Mouse (Mus musculus): Measurements from ENCODE around the gene Gm5901. TPM values are rescaled to one million over a fixed set of nuclear protein-coding genes. Genes with fewer than 3 reads are reported as not detected.
"Not testable (repeated sequence)": the region's sequence is repeated elsewhere in the genome, so short reads cannot be mapped to it uniquely, and the experiment has no call there.

The Gm5901 gene
- polyA plus RNA-seq, 1 experiment from 2014 or later, result not detected

DNA sequence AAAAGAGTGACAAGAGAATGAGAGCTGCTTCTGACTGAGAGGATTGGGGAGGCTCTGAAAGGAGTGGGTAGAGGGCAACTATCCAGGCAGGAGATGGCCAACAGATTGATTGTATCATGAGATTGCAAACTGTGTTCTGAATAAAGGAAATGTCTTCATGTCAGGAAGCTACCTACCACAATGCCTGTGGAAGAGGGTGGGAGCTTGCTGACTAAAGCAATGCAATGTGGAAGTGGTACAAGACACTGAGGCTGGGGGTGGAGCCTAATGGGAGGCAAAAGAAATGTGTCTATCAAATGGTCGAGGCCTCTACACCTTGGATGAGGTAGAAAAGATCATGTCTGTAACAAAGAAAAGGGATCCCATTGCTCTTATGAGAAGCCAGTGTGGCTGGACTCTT is 31.5 kb downstream of the Gm5901 start:
- WGBS, result 73% methylated on average over 1 of the region's 1 CpGs
- H3K9me3 ChIP-seq (replicated peaks), result no peaks in the 10 kb centered on the region
- no peaks in the 10 kb centered on the region for H3K4me1 ChIP-seq (replicated peaks)
- H3K36me3 ChIP-seq, result no peaks in the 10 kb centered on the region
- H3K4me3 ChIP-seq, result no peak overlapping the region
- H3K27me3 ChIP-seq, result no peaks in the 10 kb centered on the region
- no peak overlapping the region for H3K9ac ChIP-seq
- ATAC-seq (replicated peaks; ENCODE audit: insufficient number of reproducible peaks, insufficient read depth, low FRiP score, low read depth), result no peak
- H3K4me2 ChIP-seq, result no peak overlapping the region
- H3K27ac ChIP-seq, result no peak overlapping the region

DNA sequence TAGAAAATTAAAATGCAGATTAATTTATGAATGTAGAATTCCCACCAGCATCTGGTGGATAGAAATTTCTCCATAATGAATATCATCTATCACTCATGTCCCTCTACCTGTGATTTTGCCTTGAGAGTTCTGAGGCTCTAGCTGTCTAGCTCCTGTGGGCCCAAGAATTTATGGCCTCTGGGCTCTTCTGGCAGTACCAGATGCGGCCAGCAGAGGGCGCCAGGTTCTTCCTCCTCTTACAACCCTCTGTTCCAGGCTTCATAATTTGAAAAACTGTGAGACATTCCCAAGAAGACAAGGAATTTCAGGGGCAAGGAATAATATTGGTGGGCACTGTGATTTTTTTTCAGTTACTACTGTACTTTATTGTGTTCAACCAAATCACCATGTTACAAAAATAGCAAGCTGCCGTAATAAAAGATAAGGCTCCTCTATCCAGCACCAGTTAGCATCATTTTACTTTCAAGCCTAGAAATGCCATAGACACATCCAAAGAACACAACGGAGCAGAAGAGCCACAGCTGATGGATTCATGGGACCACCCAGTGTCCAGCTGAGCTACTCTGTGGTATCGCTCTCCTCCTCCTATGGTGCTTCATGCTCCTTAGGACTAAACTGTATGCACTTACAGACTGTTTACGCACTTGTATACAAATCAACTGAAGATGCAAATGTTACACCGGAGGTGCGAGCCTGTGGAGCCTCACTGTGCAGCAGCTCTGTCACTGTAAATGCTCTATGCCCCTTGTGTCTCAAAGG is 37.2 kb downstream of the Gm5901 start:
- not testable (repeated sequence) for H3K27ac ChIP-seq; H3K36me3 ChIP-seq; H3K9ac ChIP-seq; H3K4me3 ChIP-seq; H3K27me3 ChIP-seq; ATAC-seq (replicated peaks; ENCODE audit: insufficient number of reproducible peaks, insufficient read depth, low FRiP score, low read depth); H3K4me2 ChIP-seq; H3K9me3 ChIP-seq (replicated peaks); H3K4me1 ChIP-seq (replicated peaks)
- WGBS, result 47% methylated on average over 8 of the region's 8 CpGs

DNA sequence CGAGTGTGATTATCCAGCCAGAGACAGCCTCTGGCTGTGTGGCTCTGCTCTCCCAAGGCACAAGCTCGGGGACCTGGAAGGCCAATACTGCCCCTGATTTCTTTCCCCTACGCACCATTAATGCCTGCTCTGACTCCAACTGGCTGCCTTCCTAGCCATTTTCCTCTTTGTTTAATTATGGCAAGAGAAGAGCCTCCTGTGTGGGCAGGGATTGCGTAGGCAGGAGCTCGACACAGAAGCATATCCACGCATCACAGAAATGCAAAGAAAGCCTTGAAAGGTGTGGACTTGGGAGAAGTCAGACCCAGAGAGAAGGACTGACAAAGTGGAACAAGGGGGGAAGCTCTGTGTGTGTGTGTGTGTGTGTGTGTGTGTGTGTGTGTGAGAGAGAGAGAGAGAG is 39.5 kb downstream of the Gm5901 start:
- no peak for ATAC-seq (replicated peaks; ENCODE audit: insufficient number of reproducible peaks, insufficient read depth, low FRiP score, low read depth)
- H3K9ac ChIP-seq, result no peak overlapping the region
- no peak overlapping the region for H3K4me2 ChIP-seq
- H3K27me3 ChIP-seq, result no peaks in the 10 kb centered on the region
- H3K9me3 ChIP-seq (replicated peaks), result no peaks in the 10 kb centered on the region
- 61% methylated on average over 6 of the region's 6 CpGs for WGBS
- no peak overlapping the region for H3K27ac ChIP-seq
- no peak overlapping the region for H3K4me3 ChIP-seq
- no peaks in the 10 kb centered on the region for H3K4me1 ChIP-seq (replicated peaks)
- H3K36me3 ChIP-seq, result no peaks in the 10 kb centered on the region

DNA sequence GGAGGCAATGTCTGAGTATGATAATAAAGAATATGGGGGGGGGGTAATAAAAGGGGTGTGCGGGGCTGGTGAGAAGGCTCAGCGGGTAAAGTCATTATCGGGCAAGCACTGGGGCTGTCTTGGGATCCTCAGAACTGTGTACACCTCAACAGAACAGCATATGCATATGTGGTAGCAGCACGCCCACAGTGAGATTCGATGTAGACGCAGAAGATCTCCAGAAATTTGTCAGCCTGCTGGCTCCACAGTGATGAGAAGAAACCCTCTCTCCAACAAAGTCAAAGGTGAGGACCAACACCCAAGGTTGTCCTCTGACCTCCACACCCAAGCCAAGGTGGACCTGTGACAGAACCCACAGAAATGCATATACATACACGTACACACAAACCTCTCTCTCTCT is 41.7 kb downstream of the Gm5901 start:
- Histone ChIP-seq H3K4me3 (no peak overlapping the region), H3K27ac (no peak overlapping the region), H3K27me3 (no peaks in the 10 kb centered on the region), H3K36me3 (no peaks in the 10 kb centered on the region), H3K4me1 (replicated peaks) (no peaks in the 10 kb centered on the region), H3K9ac (no peak overlapping the region), H3K4me2 (no peak overlapping the region), H3K9me3 (replicated peaks) (no peaks in the 10 kb centered on the region)
- ATAC-seq (replicated peaks; ENCODE audit: insufficient number of reproducible peaks, insufficient read depth, low FRiP score, low read depth), result no peak
- 86% methylated on average over 7 of the region's 7 CpGs for WGBS

DNA sequence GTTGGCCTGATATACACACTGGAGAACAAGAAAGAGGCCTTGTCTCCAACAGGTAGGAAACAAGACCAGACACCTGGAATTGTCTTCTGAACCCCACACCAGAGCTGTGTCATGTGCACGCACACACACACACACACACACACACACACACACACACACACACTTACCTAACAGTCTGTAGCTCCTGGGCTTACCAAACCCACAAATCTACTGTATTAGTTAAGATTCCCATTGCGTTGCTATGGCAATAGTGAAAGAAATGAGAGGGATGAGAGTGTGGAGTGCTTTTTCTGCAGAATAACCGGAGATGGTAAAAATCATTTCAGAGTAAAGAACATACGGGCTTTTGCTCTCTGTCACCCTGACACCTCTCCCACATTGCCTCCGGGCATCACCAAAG is 43.3 kb downstream of the Gm5901 start:
- H3K27ac ChIP-seq, result no peak overlapping the region
- no peak for ATAC-seq (replicated peaks; ENCODE audit: insufficient number of reproducible peaks, insufficient read depth, low FRiP score, low read depth)
- no peaks in the 10 kb centered on the region for H3K36me3 ChIP-seq
- H3K9me3 ChIP-seq (replicated peaks), result no peaks in the 10 kb centered on the region
- H3K9ac ChIP-seq, result no peak overlapping the region
- H3K4me3 ChIP-seq, result no peak overlapping the region
- H3K4me1 ChIP-seq (replicated peaks), result no peaks in the 10 kb centered on the region
- 76% methylated on average over 5 of the region's 5 CpGs for WGBS
- no peaks in the 10 kb centered on the region for H3K27me3 ChIP-seq
- H3K4me2 ChIP-seq, result no peak overlapping the region

DNA sequence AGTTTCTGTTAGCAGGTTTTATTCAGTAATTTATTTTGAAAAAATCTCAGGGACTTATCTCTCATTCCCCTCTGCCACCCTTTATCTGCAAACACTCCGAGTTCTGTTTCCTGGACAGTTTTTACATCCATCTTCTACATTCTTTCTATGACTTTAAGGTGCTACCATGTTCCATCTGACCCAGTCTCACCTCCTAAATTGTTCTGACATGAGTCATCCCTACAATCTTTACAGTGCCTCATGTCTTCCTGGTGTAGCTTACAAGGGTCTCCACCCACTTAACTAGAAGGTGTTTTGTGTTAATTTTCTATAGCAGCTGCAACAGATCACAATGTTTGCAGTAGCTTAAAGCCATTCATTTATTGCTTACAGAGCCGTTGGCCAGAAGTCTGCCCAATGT is 46.1 kb downstream of the Gm5901 start:
- Histone ChIP-seq H3K27ac (no peak overlapping the region), H3K4me3 (no peak overlapping the region), H3K9ac (no peak overlapping the region), H3K4me2 (no peak overlapping the region), H3K9me3 (replicated peaks) (no peaks in the 10 kb centered on the region), H3K27me3 (peaks cover 26% of the 10 kb centered on the region), H3K36me3 (no peaks in the 10 kb centered on the region), H3K4me1 (replicated peaks) (peaks cover 9% of the 10 kb centered on the region)
- 34% methylated on average over 2 of the region's 2 CpGs for WGBS
- ATAC-seq (replicated peaks; ENCODE audit: insufficient number of reproducible peaks, insufficient read depth, low FRiP score, low read depth), result no peak

DNA sequence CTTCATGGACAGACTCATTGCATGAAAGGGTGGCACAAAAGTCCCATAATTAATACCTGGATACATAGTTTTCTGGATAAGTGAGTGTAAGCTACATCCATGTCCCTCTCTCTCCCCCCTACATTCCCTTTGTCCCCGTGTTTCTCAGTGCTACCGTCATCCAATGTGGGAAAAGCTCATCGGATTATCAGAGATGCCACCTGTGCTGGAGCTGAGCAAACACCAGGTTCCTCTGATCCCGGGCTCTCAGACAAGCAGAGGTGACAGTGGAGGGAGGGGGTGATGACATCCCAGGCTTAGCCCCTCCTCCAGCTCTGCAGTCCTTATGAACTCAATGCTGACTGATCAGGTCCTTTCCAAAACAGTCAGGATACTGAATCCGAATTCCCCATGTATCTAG is 49.5 kb downstream of the Gm5901 start:
- H3K4me3 ChIP-seq, result no peak overlapping the region
- H3K4me1 ChIP-seq (replicated peaks), result peaks cover 11% of the 10 kb centered on the region
- 25% methylated on average over 5 of the region's 5 CpGs for WGBS
- H3K27ac ChIP-seq, result no peak overlapping the region
- no peaks in the 10 kb centered on the region for H3K36me3 ChIP-seq
- no peak overlapping the region for H3K4me2 ChIP-seq
- no peak for ATAC-seq (replicated peaks; ENCODE audit: insufficient number of reproducible peaks, insufficient read depth, low FRiP score, low read depth)
- H3K27me3 ChIP-seq, result peaks cover 49% of the 10 kb centered on the region
- no peak overlapping the region for H3K9ac ChIP-seq
- H3K9me3 ChIP-seq (replicated peaks), result no peaks in the 10 kb centered on the region

DNA sequence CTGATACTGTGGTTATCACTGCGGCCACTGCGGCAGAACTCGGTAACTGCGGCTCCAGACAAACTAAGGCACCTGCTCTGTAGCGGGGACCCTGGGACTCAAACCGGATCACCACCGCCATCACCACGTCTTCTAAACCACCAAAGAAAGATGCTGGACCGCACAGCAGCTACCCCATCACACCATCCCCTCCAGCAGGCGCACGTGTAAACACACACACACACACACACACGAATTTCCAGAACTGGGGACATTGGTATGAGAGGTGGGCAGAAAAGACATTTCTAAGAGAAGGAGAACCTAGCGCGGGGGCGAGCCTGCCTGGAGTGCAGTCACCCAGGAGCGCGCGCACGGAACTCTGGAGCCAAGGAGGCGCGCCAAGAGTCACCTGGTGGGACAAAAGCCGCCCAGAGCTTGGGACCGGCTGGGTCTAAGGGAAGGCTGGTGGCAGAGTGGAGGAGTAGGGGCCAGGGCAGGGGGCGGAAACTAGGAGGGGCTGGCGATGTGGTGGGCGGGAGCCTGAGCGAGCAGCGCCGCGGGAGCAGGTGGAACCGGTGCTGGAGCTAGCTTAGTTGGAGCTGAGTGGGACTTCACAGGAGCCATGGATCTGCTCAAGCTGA is 50.7 kb downstream of the Gm5901 start, which contains the start of gene Cckbr:
Cckbr (plus strand) TSS at position 308 of the 620 bp plus-strand sequence.
- Histone ChIP-seq H3K27ac (no peak within 1 kb of the TSS), H3K9ac (peak within 1 kb of the TSS; percentile 25), H3K36me3 (no peaks in the 10 kb centered on the region), H3K4me3 (peak within 1 kb of the TSS; percentile 49), H3K4me2 (peak within 1 kb of the TSS; percentile 73), H3K4me1 (replicated peaks) (peaks cover 11% of the 10 kb centered on the region), H3K9me3 (replicated peaks) (no peaks in the 10 kb centered on the region), H3K27me3 (peaks cover 56% of the 10 kb centered on the region)
- ATAC-seq (replicated peaks; ENCODE audit: insufficient number of reproducible peaks, insufficient read depth, low FRiP score, low read depth), result 0 out of 2 replicates have a peak, but pooled peaks have one; percentile 31
- WGBS, result 1% methylated on average over 31 of the region's 31 CpGs

DNA sequence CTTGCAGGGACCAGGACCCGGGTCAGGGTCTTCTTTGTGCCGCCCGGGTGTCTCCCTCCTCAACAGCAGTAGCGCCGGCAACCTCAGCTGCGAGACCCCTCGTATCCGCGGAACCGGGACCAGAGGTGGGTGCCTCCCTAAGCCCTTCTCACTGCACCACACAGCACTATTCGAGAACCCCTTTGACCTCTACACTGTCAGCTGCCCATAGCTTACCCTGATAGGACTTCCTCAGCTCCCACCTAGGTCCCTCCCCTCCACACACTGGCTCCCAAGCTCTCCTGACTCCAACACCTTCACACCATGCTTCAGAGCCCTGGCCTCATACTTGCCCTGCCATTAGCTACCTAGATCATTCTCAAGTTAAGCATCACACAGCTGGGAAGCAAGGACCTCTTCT is 51.2 kb downstream of the Gm5901 start:
- ATAC-seq (replicated peaks; ENCODE audit: insufficient number of reproducible peaks, insufficient read depth, low FRiP score, low read depth), result no peak
- Histone ChIP-seq H3K27me3 (peaks cover 56% of the 10 kb centered on the region), H3K27ac (no peak overlapping the region), H3K9ac (peak overlapping the region; percentile 25; the same call in 1 of the 2 replicates), H3K9me3 (replicated peaks) (no peaks in the 10 kb centered on the region), H3K36me3 (no peaks in the 10 kb centered on the region), H3K4me1 (replicated peaks) (peaks cover 11% of the 10 kb centered on the region), H3K4me2 (peak overlapping the region; percentile 73), H3K4me3 (peak overlapping the region; percentile 49)
- 4% methylated on average over 11 of the region's 11 CpGs for WGBS

Other genes with a start within 250 kb of the Gm5901 start
- gene Olfr683, start 228.0 kb upstream of the Gm5901 start, polyA plus RNA-seq (2015; fragmentation: Nextera tagmentation; extraction: Ambion mirVana), result not detected in 2 replicates
- not detected in 2 replicates for gene Olfr684, start 211.4 kb upstream of the Gm5901 start, polyA plus RNA-seq (2015; fragmentation: Nextera tagmentation; extraction: Ambion mirVana)
- not detected in 2 replicates for gene Olfr685, start 189.0 kb upstream of the Gm5901 start, polyA plus RNA-seq (2015; fragmentation: Nextera tagmentation; extraction: Ambion mirVana)
- not detected in 2 replicates for gene Olfr686, start 167.6 kb upstream of the Gm5901 start, polyA plus RNA-seq (2015; fragmentation: Nextera tagmentation; extraction: Ambion mirVana)
- gene Olfr688, start 86.9 kb upstream of the Gm5901 start, polyA plus RNA-seq (2015; fragmentation: Nextera tagmentation; extraction: Ambion mirVana), result not detected in 2 replicates
- not detected in 2 replicates for gene Olfr689, start 63.9 kb upstream of the Gm5901 start, polyA plus RNA-seq (2015; fragmentation: Nextera tagmentation; extraction: Ambion mirVana)
- gene Olfr690, start 40.9 kb upstream of the Gm5901 start, polyA plus RNA-seq (2015; fragmentation: Nextera tagmentation; extraction: Ambion mirVana), result not detected in 2 replicates
- not detected in 2 replicates for gene Olfr691, start 32.8 kb upstream of the Gm5901 start, polyA plus RNA-seq (2015; fragmentation: Nextera tagmentation; extraction: Ambion mirVana)
- not detected in 2 replicates for gene Olfr692, start 6.8 kb upstream of the Gm5901 start, polyA plus RNA-seq (2015; fragmentation: Nextera tagmentation; extraction: Ambion mirVana)
- 24.7 and 35.4 TPM in 2 replicates for gene Fam160a2, start 25.0 kb downstream of the Gm5901 start, polyA plus RNA-seq (2015; fragmentation: Nextera tagmentation; extraction: Ambion mirVana)
- gene Cnga4, start 29.5 kb downstream of the Gm5901 start, polyA plus RNA-seq (2015; fragmentation: Nextera tagmentation; extraction: Ambion mirVana), result not detected in 2 replicates
- gene Cckbr, start 50.7 kb downstream of the Gm5901 start, polyA plus RNA-seq (2015; fragmentation: Nextera tagmentation; extraction: Ambion mirVana), result 0.05 TPM in 1 of 2 replicates, not detected in the other
- gene Cavin3, start 107.3 kb downstream of the Gm5901 start, polyA plus RNA-seq (2015; fragmentation: Nextera tagmentation; extraction: Ambion mirVana), result 89.3 and 91.4 TPM in 2 replicates
- 54.4 and 61.0 TPM in 2 replicates for gene Smpd1, start 179.3 kb downstream of the Gm5901 start, polyA plus RNA-seq (2015; fragmentation: Nextera tagmentation; extraction: Ambion mirVana)
- 40.4 and 49.2 TPM in 2 replicates for gene Apbb1, start 206.6 kb downstream of the Gm5901 start, polyA plus RNA-seq (2015; fragmentation: Nextera tagmentation; extraction: Ambion mirVana)
- gene Hpx, start 225.1 kb downstream of the Gm5901 start, polyA plus RNA-seq (2015; fragmentation: Nextera tagmentation; extraction: Ambion mirVana), result 0.24 and 2.3 TPM in 2 replicates

Measured in heart, embryonic 15.5 days (tissue).